Mouse (Mus musculus) brain, adult 2 months (tissue): ENCODE measurements at regions not wholly inside any gene's neighbourhood (a gene's known extent, or its start where the extent isn't known, plus 50 kb on each side); places are given as distances from the start of the nearest gene placed in this dataset.

Source experiments
- DNase-seq: peaks from one replicate; pipeline ENCODE4 v3.0.0; 2011; ENCODE audit warnings: low read depth, low spot score

DNA sequence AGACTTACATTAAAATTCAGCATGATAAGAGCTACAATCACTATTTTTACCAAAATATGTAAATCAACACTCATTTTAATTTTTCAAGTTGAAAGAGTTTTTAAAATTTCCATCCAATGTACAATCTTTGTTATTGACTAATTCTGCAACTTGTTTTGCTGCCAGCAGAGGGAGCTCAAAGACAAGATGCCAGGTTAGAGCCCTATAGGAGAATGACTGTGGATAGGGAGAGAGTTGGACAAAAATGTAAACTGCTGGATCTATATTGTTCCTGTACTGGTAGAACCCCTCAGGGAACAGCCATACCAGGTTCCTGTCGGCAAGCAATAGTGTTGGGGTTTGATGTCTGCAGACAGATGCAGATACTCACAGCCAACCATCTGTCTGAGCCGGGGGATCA is 288.8 kb upstream of the 4930550L24Rik start:
- peak; percentile 39 for DNase-seq
